Mouse (Mus musculus) left cerebral cortex, adult 2 months (tissue): ENCODE data around the gene Dgkb. TPM values are rescaled to one million over a fixed set of nuclear protein-coding genes. Genes with fewer than 3 reads are reported as not detected.

Source experiments
- DNase-seq, 2 experiments: peaks; one replicate each; pipeline ENCODE4 v3.0.0; 2021 to 2022; ENCODE audit warnings: low spot score in 2 of 2, mixed read lengths in 1 of 2; ENCODE audit errors: extremely low spot score in 1 of 2
- H3K27ac ChIP-seq: fragments of 200-600 bp; 2 replicates; pipeline ENCODE4 v1.8.1; 2022
- H3K4me3 ChIP-seq: fragments of 200-600 bp; 2 replicates; pipeline ENCODE4 v1.8.1; 2022
- CTCF ChIP-seq: fragments of 200-600 bp; IDR thresholded peaks from 2 replicates; pipeline ENCODE4 v1.8.1; 2022; ENCODE audit warnings: antibody characterized with exemption, mild to moderate bottlenecking, moderate library complexity
- intact Hi-C: fragments of 180-260 bp; cut with DNase I; formaldehyde crosslinking; loops from one replicate; pipeline ENCODE4 v1.15.1; 2025
- total RNA-seq, 2 experiments: library from RNA; stranded (reverse); gene quantifications; 2 replicates each; pipeline ENCODE4 v1.2.3; 2021

Dgkb gene
- total RNA-seq, 2 experiments from 2014 or later = 126 to 143 TPM

DNA sequence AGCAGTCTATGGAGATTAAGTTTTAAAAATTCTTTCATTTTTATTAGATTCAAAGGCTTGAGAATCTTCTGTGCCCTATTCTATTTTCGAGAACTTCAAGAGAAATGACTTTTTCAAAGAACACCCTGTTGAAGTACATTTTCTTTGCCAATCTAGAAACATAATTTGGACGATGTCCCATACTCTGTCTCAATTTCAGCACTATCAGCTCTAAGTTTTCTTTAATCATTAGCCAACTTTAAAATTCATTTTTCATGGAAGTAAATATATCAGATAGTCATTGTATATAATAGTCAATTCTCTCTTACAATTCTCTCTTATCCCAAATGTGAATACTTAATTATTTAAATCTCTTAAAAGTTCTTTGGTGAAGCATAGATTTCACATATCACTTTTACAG lies 570.1 kb downstream of the Dgkb start:
- no peak overlapping the region for H3K4me3 ChIP-seq
- TF ChIP-seq CTCF = no peak
- no peak for DNase-seq
- intact Hi-C loops = no loop called here
- H3K27ac ChIP-seq = no peak overlapping the region

DNA sequence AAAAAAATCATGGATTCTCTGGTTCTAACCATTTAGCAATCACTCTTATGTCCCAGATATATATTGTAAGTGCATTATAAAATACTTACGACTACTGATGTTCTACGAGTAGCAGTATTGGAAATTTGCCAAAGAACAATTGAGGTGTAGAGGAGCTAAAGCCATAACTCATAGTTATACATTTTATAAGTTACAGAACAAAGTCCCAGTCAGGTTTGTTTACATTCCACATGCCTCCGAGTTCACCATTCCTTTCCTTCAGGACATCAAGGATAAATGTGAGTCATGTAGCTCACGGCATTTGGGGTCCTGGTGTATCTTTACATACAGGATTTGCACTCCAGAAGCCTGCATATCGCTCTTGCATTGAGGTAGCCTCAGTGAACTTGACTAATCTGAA lies 570.7 kb downstream of the Dgkb start:
- intact Hi-C loops = no loop called here
- Histone ChIP-seq H3K4me3 (no peak overlapping the region), H3K27ac (no peak overlapping the region)
- DNase-seq = no peak
- TF ChIP-seq CTCF = no peak

DNA sequence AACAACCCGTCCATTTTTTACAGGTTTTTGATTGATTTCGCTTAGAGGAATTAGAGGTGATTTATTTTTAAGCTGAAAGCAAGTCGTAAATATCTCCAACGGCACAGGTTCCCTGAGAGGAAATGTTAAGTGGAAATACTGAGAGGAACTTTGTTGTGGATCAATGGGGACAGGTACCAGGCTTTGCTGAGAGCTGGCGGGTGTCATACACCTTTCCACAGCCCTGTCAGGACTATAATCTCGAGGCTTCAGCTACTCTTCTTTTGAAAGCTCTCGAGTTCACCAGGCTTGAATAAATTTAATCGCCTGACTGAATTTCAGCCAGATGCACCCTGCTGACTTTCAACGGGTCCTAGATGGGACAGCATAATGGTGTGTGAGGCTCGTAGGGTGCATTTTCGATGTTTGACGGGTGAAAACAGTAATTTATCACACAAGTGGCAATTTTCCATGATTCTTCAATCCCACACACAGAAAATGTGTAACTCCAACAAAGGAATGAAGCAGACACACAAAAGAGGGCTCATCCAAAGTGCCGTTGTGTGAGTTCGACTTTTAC lies 580.3 kb downstream of the Dgkb start:
- intact Hi-C loops = no loop called here
- no peak overlapping the region for H3K27ac ChIP-seq
- no peak for TF ChIP-seq CTCF
- no peak overlapping the region for H3K4me3 ChIP-seq
- no peak for DNase-seq

DNA sequence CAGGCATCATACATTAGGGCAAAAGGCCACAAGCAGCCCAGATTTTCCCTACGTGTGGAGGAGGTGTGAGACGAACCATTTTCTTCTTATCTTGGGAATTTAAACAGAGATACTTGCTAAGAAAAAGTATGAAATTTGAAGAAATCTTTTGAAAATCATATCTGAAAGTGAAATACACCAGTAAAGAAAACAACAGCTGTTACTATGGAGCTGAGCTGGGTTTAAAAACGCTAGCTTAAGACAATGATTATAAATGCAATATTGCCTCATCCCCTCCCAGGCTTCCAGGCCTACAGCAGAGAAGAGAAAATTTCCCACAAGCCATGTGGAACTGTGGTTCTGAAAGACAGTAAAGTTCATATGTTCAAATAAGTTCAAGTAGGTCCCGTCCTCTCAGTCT lies 582.6 kb downstream of the Dgkb start:
- no peak for TF ChIP-seq CTCF
- H3K27ac ChIP-seq = no peak overlapping the region
- H3K4me3 ChIP-seq = no peak overlapping the region
- DNase-seq = no peak
- intact Hi-C loops = no loop called here

DNA sequence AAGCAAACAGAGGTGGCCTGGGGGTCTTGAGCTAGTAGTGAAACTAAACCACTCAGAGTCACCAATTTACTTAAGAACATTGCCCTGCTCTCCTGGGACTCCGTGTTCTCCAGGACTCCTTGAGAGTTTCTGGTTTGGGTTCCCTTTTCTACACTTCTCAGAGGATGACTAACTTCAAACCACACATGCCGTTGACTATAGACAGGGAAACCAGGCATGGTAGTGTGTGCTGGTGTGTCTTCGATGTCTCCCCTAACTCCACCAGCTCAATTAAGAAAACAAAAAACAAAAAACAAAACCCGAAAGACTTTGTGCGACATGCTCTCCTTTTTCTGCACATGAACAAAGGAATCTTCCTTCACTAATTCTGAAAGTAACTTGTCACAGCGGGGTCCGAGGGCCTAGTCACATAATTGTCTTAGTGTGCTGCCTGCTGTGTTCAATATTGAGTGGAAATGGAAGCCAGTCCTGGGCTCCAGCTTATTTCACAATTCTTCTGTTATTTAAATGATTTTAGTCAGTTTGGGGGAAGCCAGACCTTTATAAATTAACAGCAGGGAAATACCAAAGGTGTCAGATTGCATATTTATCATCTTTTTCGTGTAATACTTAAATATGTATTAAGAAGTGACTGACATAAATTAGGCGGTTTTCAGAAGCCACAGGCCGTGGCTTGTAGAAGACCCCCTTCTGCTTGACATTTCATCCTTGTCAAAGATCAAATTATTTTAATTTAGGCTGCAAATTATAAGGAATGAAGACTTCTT lies 618.0 kb downstream of the Dgkb start:
- no peak overlapping the region for H3K27ac ChIP-seq
- H3K4me3 ChIP-seq = no peak overlapping the region
- no peak for DNase-seq
- intact Hi-C loops = no loop called here
- no peak for TF ChIP-seq CTCF

DNA sequence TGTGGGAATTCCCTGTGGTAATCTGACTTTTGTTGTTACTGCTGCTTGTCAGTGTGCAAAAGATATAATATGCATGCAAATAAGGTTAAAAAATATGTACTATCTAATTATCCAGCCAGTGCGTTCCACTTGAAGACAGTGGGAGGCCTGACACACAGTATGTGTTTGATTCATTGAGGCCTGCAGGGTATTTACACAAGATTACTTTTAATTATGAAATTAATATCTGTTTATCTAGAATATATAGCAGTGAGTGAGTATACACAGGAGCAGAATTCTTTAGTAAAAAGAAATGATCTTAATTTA lies 618.6 kb downstream of the Dgkb start:
- intact Hi-C loops = no loop called here
- DNase-seq = no peak
- TF ChIP-seq CTCF = no peak

DNA sequence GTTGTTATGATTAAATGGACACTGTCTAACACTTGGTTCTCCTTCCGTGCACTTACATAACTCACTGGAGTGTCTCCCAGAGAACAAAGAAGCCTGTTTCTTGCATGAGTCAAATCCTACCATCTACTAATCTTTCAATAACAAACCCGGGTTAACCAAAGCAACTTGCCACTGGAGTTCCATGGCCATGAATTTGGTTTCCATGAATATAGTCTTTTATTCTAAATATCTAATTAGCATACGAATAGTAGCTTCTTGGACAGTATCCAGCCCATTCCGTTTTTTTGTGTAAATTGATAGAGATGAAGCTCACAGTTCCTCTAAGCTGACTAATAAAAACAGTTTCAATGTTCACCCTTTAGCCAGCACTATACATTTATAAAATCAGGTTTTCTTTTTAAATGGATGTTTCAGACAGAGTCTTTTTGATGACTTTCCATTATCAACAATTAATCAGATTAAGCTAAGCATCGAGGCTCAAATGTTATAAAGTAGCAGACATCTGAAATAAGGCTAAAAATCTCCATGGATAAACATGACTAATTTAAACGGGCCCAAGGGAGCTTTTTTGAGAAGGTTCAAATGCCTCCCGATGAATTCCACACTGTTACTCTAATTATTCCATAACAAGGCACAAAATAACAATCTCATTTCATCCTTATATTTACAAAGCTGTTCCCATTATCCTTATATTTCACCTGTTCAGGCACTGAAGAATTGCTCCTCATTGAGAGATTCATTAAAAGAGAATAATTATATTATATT lies 633.0 kb downstream of the Dgkb start:
- TF ChIP-seq CTCF = no peak
- Histone ChIP-seq H3K4me3 (no peak overlapping the region), H3K27ac (no peak overlapping the region)
- intact Hi-C loops = no loop called here
- DNase-seq = no peak

More for the DNA sequence above, 618.6 kb downstream of the Dgkb start:
- Histone ChIP-seq H3K27ac (no peak overlapping the region), H3K4me3 (no peak overlapping the region)

DNA sequence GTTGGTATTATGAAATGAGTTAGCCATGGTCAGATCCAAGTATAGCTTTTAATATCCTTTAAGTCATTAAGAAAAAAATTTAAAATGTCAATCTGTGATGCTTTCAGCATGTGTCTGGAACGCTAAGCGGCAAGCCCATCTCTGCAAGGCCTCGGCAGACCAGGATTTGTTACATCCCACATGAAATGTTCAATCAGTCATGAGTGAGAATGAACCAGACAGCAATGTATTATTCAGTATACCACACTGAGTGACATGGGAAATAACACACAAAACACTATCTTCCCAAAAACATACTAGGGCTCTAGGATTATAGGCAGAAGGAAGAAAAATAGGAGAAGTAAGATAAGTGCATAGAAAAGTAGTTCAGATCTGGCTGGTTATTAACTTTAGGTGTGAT lies 634.2 kb downstream of the Dgkb start:
- no peak for DNase-seq
- no peak overlapping the region for H3K27ac ChIP-seq
- intact Hi-C loops = no loop called here
- no peak for TF ChIP-seq CTCF
- H3K4me3 ChIP-seq = no peak overlapping the region

DNA sequence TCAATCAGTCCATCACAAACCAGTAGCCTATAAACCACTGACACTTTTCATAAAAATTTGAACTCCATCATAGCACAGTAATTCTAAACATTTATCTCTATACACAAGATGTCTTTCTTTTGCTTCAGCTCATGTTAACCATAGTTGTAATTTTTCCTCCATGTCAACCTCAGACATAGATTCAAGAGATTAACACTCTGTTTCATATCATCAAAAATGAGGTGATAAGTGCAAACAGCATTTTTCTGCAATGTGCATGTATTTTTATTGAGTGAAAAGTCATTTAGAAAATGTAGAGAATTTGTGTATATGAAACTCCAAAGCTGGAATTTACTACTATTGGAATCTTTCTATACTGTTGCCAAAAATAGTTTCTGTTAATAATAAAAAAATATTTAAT lies 650.7 kb downstream of the Dgkb start:
- no peak for DNase-seq
- H3K27ac ChIP-seq = no peak overlapping the region
- TF ChIP-seq CTCF = no peak
- no peak overlapping the region for H3K4me3 ChIP-seq
- intact Hi-C loops = no loop called here

DNA sequence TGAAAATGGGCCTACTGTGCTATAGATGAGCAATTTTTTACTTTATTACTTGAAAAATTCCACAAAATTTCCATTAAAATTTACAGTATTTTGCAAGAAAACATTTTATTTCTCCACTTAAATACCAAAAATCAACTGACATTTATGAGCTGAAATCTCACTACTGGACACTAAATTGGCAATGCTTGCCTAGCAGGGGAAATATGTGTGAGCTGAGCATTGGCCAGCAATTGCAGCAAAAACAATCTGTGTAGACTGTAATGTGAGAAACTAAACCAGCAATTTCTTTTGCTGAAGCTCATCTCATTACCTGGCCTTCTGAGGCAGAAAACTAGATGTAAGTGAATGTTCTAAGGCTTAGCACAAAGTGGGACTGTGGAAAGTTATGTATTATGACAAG lies 651.1 kb downstream of the Dgkb start:
- H3K4me3 ChIP-seq = no peak overlapping the region
- intact Hi-C loops = no loop called here

DNA sequence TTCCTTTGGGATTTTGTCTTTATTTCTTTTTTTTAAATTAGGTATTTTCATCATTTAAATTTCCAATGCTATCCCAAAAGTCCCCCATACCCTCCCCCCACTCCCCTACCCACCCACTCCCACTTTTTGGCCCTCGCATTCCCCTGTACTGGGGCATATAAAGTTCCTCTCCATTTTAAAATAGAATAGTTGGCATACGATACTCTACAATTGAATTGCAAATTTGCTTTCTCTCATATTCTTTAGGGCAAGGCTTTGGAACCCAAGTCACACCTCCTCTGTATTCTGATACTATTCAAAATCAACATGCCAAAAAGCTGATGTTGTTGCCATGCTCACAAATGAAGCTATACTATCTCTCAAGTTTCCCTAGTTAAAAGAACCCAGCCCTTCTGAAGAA lies 679.7 kb downstream of the Dgkb start:
- TF ChIP-seq CTCF = no peak
- DNase-seq = no peak
- intact Hi-C loops = no loop called here
- Histone ChIP-seq H3K4me3 (no peak overlapping the region), H3K27ac (no peak overlapping the region)

More for the DNA sequence above, 651.1 kb downstream of the Dgkb start:
- no peak overlapping the region for H3K27ac ChIP-seq
- TF ChIP-seq CTCF = no peak
- no peak for DNase-seq

DNA sequence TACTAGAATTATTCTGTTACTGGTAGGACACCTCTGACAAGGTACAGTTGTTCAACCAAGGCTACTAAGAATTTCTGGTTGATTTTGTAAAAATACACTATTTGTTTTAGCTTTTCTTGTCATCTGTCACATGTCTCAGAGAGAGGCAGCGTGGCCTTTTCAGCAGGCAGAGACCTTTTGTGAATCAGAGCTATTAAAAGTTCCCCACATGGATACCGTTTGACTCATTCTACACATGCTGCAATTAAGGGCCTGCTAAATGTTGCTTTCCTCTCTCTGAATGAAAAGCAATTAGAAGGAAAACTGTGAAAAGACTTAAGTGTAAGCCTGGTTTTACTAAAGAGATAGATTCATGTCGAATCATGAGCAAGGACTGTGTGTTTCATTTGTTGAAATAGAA lies 683.4 kb downstream of the Dgkb start:
- Histone ChIP-seq H3K4me3 (no peak overlapping the region), H3K27ac (no peak overlapping the region)
- no peak for TF ChIP-seq CTCF
- intact Hi-C loops = no loop called here
- DNase-seq = no peak
